Comparison of ENCODE assay signal across 28 mouse cellular contexts in genomic region chr5:7607924-7608323, GRCm38 (mm10).
"Had no signal": no experiment of that assay in that cellular context is flagged by ENCODE, and none has a peak within 500 bp of the region (broad histone marks: within the 10 kb centered on the region; RNA-seq: fewer than 3 reads in every experiment).

No protein-coding gene starts in this region.

- H3K27ac ChIP-seq: heart, embryonic 10.5 days; hindbrain, embryonic 10.5 days; hindbrain, embryonic 12.5 days; hindbrain, embryonic 14.5 days; intestine, embryonic 15.5 days; layer of hippocampus, adult 2 months; left cerebral cortex, adult 2 months; limb, embryonic 10.5 days; limb, embryonic 12.5 days; liver, embryonic 13.5 days; liver, embryonic 15.5 days had no signal

- H3K9ac ChIP-seq: heart, embryonic 12.5 days; hindbrain, embryonic 12.5 days; hindbrain, embryonic 14.5 days; intestine, embryonic 15.5 days; limb, embryonic 12.5 days; liver, embryonic 13.5 days; liver, embryonic 15.5 days; liver, postnatal 0 days had no signal

- H3K27me3 ChIP-seq: heart, embryonic 12.5 days; hindbrain, embryonic 12.5 days; intestine, embryonic 15.5 days; limb, embryonic 12.5 days; liver, embryonic 13.5 days; liver, embryonic 15.5 days had no signal

- H3K9me3 ChIP-seq: heart, embryonic 10.5 days; heart, embryonic 12.5 days; hindbrain, embryonic 10.5 days; hindbrain, embryonic 12.5 days; intestine, embryonic 15.5 days; limb, embryonic 10.5 days; limb, embryonic 12.5 days; liver, embryonic 13.5 days; liver, embryonic 15.5 days had no signal

- DNase-seq: gastrocnemius, postnatal 10 days; gastrocnemius, postnatal 25 days; heart, adult 18-20 months; heart, postnatal 10 days; heart, postnatal 4 days; kidney, adult 18-20 months; kidney, adult 8-10 months; kidney, postnatal 10 days; kidney, postnatal 25 days; kidney, postnatal 4 days; liver; liver, embryonic 13.5 days; liver, postnatal 0 days had no signal

- ATAC-seq: hindbrain, embryonic 16.5 days; inflammation-experienced regulatory T-cells, adult 6 months; intestine, embryonic 15.5 days; intestine, postnatal 0 days; liver, postnatal 0 days had no signal

- H3K4me1 ChIP-seq: heart, embryonic 10.5 days; heart, embryonic 12.5 days; hindbrain, embryonic 10.5 days; hindbrain, embryonic 12.5 days; intestine, embryonic 15.5 days; limb, embryonic 10.5 days; limb, embryonic 12.5 days; liver, embryonic 13.5 days; liver, embryonic 15.5 days had no signal

- H3K4me2 ChIP-seq: heart, embryonic 12.5 days; hindbrain, embryonic 12.5 days; hindbrain, embryonic 14.5 days; intestine, embryonic 15.5 days; limb, embryonic 12.5 days; liver, embryonic 11.5 days; liver, embryonic 13.5 days; liver, embryonic 15.5 days had no signal

- H3K36me3 ChIP-seq: heart, embryonic 10.5 days; heart, embryonic 12.5 days; hindbrain, embryonic 10.5 days; hindbrain, embryonic 12.5 days; intestine, embryonic 15.5 days; limb, embryonic 10.5 days; limb, embryonic 12.5 days; liver, embryonic 13.5 days; liver, embryonic 15.5 days had no signal

- H3K4me3 ChIP-seq: heart, embryonic 10.5 days; heart, embryonic 12.5 days; hindbrain, embryonic 10.5 days; hindbrain, embryonic 12.5 days; intestine, embryonic 15.5 days; layer of hippocampus, adult 2 months; left cerebral cortex, adult 2 months; limb, embryonic 10.5 days; limb, embryonic 12.5 days; liver, embryonic 13.5 days; liver, embryonic 15.5 days had no signal
